Mouse (Mus musculus) heart, embryonic 11.5 days (tissue): Measurements from ENCODE around the gene Snx18. TPM values are rescaled to one million over a fixed set of nuclear protein-coding genes. Genes with fewer than 3 reads are reported as not detected.

Experiments used
- ATAC-seq: fragments of 200-750 bp; cut with Nextera tagmentation; replicated peaks from 2 replicates; pipeline ENCODE4 v1.8.0; 2017; ENCODE audit warnings: moderate library complexity; ENCODE audit not compliant: insufficient number of reproducible peaks, low FRiP score, low TSS enrichment
- H3K27ac ChIP-seq: fragments of 300-500 bp; sonication (generic); 2 replicates; pipeline ENCODE4 v1.5.1; 2014; ENCODE audit warnings: mild to moderate bottlenecking, low read depth, low read length
- H3K27me3 ChIP-seq: fragments of 300-500 bp; sonication (generic); 2 replicates; pipeline ENCODE4 v1.6.1; 2014; ENCODE audit warnings: mild to moderate bottlenecking, low read length, mixed read lengths; ENCODE audit not compliant: control insufficient read depth, insufficient read depth
- H3K36me3 ChIP-seq: fragments of 300-500 bp; sonication (generic); 2 replicates; pipeline ENCODE4 v1.6.1; 2014; ENCODE audit warnings: mild to moderate bottlenecking, low read length, moderate library complexity, mixed read lengths; ENCODE audit not compliant: control insufficient read depth, insufficient read depth
- H3K4me1 ChIP-seq: fragments of 300-500 bp; sonication (generic); 2 replicates; pipeline ENCODE4 v1.6.1; 2014; ENCODE audit warnings: low read length; ENCODE audit not compliant: control insufficient read depth, insufficient read depth
- H3K4me2 ChIP-seq: fragments of 300-500 bp; sonication (generic); 2 replicates; pipeline ENCODE4 v1.6.1; 2014; ENCODE audit warnings: mild to moderate bottlenecking, moderate library complexity
- H3K4me3 ChIP-seq: fragments of 300-500 bp; sonication (generic); 2 replicates; pipeline ENCODE4 v1.5.1; 2014; ENCODE audit warnings: low read depth, low read length
- H3K9ac ChIP-seq: fragments of 300-500 bp; sonication (generic); 2 replicates; pipeline ENCODE4 v1.6.1; 2014; ENCODE audit warnings: mild to moderate bottlenecking, low read depth, low read length, moderate library complexity
- H3K9me3 ChIP-seq: fragments of 300-500 bp; sonication (generic); replicated peaks from 2 replicates; pipeline ENCODE4 v1.6.1; 2016; ENCODE audit warnings: low read length; ENCODE audit not compliant: control insufficient read depth
- WGBS: fragments of 180-500 bp; shearing (Covaris S2); extraction: QIAGEN DNeasy Blood & Tissue Kit; methylation state at CpG from one replicate; pipeline ENCODE4 v1.1.7; 2014; ENCODE audit not compliant: insufficient replicate concordance; 5-methylcytosine and 5-hydroxymethylcytosine counted together
- polyA plus RNA-seq: library from polyadenylated mRNA; unstranded; fragments of >200 nt; fragmentation: Nextera tagmentation; extraction: Ambion mirVana; gene quantifications from 2 replicates; pipeline ENCODE4 v1.2.1, GENCODE M21; 2014

The Snx18 gene
- polyA plus RNA-seq, 1 experiment from 2014 or later, result 21.6 TPM

DNA sequence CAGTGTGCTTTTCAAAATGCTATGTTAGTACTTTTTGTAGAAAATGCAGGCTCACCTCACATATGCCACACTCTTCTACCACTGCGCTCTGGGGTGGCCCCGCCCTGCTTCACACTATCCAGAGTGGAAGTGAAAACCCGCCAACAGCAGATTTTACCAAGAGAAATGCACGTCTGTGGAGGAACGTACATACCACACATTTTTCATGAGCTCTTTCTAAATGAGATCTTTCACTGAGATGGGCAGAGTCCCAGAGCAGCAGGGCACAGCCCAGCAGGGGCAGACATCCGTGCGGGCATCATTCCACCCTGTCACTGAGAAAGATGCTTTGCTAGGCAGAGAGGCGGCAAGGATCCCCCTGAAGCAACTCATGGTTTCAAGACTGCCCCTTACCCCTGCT is 22.4 kb downstream of the Snx18 start:
- Histone ChIP-seq H3K4me2 (no peak overlapping the region), H3K4me3 (no peak overlapping the region), H3K9ac (no peak overlapping the region), H3K27ac (no peak overlapping the region), H3K36me3 (peaks cover 2% of the 10 kb centered on the region), H3K9me3 (no peaks in the 10 kb centered on the region), H3K4me1 (peaks cover 33% of the 10 kb centered on the region), H3K27me3 (no peaks in the 10 kb centered on the region)
- WGBS, result 62% methylated on average over 8 of the region's 8 CpGs
- ATAC-seq, result no peak

DNA sequence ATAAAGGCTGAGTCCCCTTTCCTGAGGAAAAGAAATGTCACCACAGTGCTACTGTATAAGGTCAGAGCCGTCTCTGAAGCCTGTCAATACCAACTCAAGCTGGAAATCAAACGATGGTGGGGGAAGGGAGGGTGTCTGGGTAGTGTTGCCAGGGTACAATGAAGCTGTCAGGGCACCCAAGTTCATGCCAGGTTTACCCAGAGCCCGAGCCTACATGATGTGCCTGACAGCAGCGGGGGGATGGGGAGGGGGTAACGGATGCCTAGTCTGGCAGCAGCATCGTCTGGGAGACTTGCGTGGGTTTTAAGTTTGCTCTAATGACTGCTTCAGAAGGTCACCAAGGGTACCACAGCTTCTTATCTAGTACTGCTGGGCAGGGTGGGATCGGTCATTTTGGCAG is 23.1 kb downstream of the Snx18 start:
- Histone ChIP-seq H3K27me3 (no peaks in the 10 kb centered on the region), H3K36me3 (peaks cover 10% of the 10 kb centered on the region), H3K9ac (no peak overlapping the region), H3K27ac (no peak overlapping the region), H3K4me1 (peaks cover 35% of the 10 kb centered on the region), H3K4me2 (no peak overlapping the region), H3K9me3 (no peaks in the 10 kb centered on the region), H3K4me3 (no peak overlapping the region)
- ATAC-seq, result no peak
- 45% methylated on average over 8 of the region's 8 CpGs for WGBS

DNA sequence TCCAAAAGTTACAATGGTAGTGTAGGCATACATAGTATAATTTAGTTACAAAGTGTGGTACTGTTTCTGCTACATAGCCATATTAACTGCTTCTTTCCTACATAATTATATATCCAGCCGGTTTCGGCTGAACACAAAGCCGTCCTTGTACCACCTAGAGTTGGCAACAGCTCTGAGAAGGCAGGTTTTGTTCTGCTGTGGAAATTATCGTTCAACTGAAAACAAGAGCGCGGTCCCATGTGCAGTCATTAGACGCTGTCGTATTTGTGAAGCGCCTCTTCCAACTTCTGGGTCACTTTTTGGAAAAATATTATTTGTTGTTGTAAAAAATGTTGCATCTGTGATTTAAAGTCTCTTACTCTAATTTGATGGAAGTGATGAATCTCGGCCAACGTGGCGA is 24.0 kb downstream of the Snx18 start:
- Histone ChIP-seq H3K4me1 (peaks cover 32% of the 10 kb centered on the region), H3K27me3 (no peaks in the 10 kb centered on the region), H3K27ac (no peak overlapping the region), H3K9me3 (no peaks in the 10 kb centered on the region), H3K4me3 (no peak overlapping the region), H3K9ac (no peak overlapping the region), H3K4me2 (no peak overlapping the region), H3K36me3 (peaks cover 12% of the 10 kb centered on the region)
- 91% methylated on average over 12 of the region's 12 CpGs for WGBS
- ATAC-seq, result no peak

DNA sequence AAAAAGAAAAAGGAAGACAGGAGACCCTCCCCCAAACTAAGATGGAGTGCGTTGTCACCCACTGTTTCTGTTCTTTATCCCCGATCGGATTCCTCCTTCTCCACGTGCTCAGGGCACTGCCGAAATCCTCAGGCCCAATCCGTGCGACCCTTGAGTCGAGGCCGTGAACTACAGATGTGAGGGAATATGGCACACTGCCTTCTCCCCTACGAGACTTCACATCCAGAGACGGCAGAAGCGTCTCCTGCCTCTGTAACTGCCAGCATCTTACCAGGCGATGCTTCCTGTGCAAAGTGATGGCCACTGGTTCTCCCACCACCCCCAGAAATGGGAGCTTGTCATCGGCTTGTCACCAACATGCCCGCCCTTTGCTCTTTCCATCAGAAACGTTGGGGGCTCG is 24.7 kb downstream of the Snx18 start:
- no peak overlapping the region for H3K9ac ChIP-seq
- H3K27ac ChIP-seq, result no peak overlapping the region
- H3K36me3 ChIP-seq, result peaks cover 12% of the 10 kb centered on the region
- no peak overlapping the region for H3K4me2 ChIP-seq
- H3K4me1 ChIP-seq, result peaks cover 32% of the 10 kb centered on the region
- 84% methylated on average over 17 of the region's 17 CpGs for WGBS
- ATAC-seq, result no peak
- H3K9me3 ChIP-seq, result no peaks in the 10 kb centered on the region
- no peak overlapping the region for H3K4me3 ChIP-seq
- H3K27me3 ChIP-seq, result no peaks in the 10 kb centered on the region

DNA sequence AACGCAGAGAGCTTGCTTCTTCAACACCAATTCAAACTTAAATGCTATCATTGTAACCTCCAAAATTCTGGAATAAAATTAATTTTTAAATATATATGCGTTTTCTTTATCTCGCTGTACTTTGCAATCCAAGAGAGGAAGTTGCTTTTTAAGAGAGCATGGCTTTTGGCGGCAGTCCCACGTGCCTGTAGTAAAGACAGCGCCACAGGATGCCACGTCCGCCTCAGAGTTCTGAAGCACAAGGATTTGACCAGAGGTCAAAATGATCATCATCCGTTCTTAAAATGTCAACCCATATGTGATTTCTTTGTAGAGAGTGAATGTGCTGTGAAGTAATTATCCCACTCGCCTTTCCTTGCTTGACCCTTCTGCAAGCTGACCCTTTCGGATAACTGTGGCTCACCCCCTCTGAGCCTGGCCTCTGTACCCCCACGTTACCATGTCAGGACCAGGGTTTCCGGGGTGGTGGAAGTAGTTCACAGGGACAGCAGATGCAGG is 25.6 kb downstream of the Snx18 start:
- H3K36me3 ChIP-seq, result peaks cover 12% of the 10 kb centered on the region

DNA sequence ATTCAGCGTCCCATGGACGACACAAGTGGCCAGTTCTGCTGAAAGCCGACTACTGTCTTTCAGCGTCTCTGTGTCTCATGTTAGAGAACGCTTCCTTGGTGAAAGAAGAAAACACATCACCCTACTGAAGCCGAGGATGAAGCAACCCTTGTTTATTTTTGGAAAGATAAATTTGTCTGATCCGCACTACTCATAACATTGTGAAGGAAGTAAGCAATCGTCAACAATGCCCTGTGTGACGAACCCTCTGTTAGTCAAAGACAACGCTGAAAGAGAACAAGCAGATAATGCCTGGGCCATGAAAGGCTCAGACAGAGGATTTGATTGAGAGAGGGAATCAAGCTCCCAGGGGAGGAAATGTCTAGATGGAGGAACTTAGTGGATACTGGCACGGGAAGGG is 27.0 kb downstream of the Snx18 start:
- H3K4me3 ChIP-seq, result no peak overlapping the region
- 70% methylated on average over 11 of the region's 11 CpGs for WGBS

More for the DNA sequence above, 25.6 kb downstream of the Snx18 start:
- no peak overlapping the region for H3K27ac ChIP-seq
- H3K4me3 ChIP-seq, result no peak overlapping the region
- no peaks in the 10 kb centered on the region for H3K9me3 ChIP-seq
- H3K9ac ChIP-seq, result no peak overlapping the region
- H3K4me1 ChIP-seq, result peaks cover 29% of the 10 kb centered on the region
- ATAC-seq, result no peak
- H3K27me3 ChIP-seq, result no peaks in the 10 kb centered on the region
- no peak overlapping the region for H3K4me2 ChIP-seq
- WGBS, result 87% methylated on average over 13 of the region's 13 CpGs

DNA sequence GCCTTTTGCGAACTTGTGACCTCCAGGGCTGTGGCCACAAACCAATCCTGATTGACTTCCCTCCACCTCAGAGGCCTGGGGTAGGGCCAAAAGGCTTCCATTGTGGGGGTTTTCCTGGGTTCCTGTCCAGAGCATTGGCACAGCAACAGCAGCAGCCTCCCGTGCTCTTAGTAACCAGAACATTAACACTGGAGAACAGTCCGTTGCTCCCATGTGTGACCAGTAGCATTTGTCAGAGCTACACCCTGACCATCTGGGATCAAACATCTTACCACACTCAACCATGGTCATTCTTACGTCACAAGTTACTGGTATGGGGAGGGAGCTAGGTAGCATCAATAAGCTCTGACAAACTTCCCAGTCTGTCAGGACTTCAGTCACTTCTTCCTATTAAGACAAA is 28.1 kb downstream of the Snx18 start:
- Histone ChIP-seq H3K9me3 (no peaks in the 10 kb centered on the region), H3K9ac (no peak overlapping the region), H3K4me2 (no peak overlapping the region), H3K4me1 (peaks cover 12% of the 10 kb centered on the region), H3K4me3 (no peak overlapping the region), H3K27me3 (no peaks in the 10 kb centered on the region), H3K27ac (no peak overlapping the region), H3K36me3 (peaks cover 12% of the 10 kb centered on the region)
- no peak for ATAC-seq
- 93% methylated on average over 4 of the region's 4 CpGs for WGBS

More for the DNA sequence above, 27.0 kb downstream of the Snx18 start:
- ATAC-seq, result no peak
- H3K27ac ChIP-seq, result no peak overlapping the region
- H3K4me1 ChIP-seq, result peaks cover 23% of the 10 kb centered on the region
- peaks cover 12% of the 10 kb centered on the region for H3K36me3 ChIP-seq
- no peaks in the 10 kb centered on the region for H3K9me3 ChIP-seq
- no peak overlapping the region for H3K4me2 ChIP-seq
- no peaks in the 10 kb centered on the region for H3K27me3 ChIP-seq
- no peak overlapping the region for H3K9ac ChIP-seq

DNA sequence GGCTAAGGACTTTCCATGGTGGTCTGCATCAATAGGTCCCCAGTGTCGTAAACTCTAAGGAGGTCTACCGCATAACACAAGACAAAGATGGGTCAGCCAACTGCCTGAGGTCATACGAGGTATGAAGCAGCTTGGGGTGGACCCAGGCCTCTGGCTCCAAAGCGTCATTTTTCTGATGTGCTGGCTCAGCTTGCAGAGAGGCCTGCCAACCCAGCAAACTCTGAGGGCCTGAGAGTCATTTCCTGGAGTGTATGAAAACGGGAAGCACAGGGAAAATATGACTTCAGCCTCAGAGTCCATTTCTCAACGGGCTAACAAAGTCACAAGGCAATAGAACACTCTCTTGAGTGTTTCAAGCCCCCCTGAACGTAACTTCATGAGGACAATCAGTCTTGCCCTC is 28.9 kb downstream of the Snx18 start:
- Histone ChIP-seq H3K4me1 (peaks cover 10% of the 10 kb centered on the region), H3K9ac (no peak overlapping the region), H3K27ac (no peak overlapping the region), H3K27me3 (no peaks in the 10 kb centered on the region), H3K9me3 (no peaks in the 10 kb centered on the region), H3K4me3 (no peak overlapping the region), H3K36me3 (peaks cover 12% of the 10 kb centered on the region), H3K4me2 (no peak overlapping the region)
- no peak for ATAC-seq
- WGBS, result 78% methylated on average over 7 of the region's 7 CpGs

DNA sequence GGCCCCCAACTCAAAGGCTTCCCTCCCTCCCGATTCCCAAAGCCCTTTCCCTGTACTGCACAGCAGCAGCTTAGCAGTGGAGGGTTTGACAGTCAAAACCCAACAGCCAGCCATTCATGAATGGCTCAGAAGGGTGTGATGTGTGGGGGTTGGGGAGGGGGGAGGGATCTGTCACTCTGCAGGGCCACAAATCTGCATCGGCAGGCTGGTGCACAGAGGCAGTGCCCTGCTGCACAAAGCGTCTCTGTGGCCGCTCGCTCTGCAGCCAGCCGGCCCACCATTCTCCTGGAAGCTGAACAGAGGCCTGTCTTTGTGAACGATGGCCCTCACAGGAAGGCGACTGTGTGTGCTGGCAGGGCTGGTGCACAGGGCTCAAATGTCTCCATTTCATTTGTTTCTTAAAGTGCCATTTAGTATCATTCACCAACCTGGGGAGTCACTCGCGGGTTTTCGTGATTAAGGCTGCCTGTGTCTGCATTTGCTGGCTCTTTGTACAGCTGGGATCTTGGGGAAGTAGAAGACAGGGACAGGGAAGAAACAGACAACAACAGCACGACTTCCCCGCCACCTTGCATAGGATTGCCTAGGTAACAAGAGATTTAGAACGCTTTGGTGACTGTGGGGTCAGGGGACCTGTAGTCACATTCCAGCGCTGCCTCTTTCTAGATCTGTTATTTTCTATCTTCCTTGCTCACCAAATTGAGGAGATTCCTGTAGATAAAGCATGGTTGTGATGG is 31.0 kb downstream of the Snx18 start:
- no peak overlapping the region for H3K27ac ChIP-seq
- peaks cover 10% of the 10 kb centered on the region for H3K4me1 ChIP-seq
- 26% methylated on average over 15 of the region's 15 CpGs for WGBS
- peak overlapping the region; percentile 44 for H3K4me2 ChIP-seq
- H3K36me3 ChIP-seq, result peaks cover 12% of the 10 kb centered on the region
- H3K4me3 ChIP-seq, result no peak overlapping the region
- no peaks in the 10 kb centered on the region for H3K9me3 ChIP-seq
- ATAC-seq, result no peak
- no peak overlapping the region for H3K9ac ChIP-seq
- no peaks in the 10 kb centered on the region for H3K27me3 ChIP-seq
